Mouse (Mus musculus): Measurements from ENCODE around the gene Hilpda.

The Hilpda gene

DNA sequence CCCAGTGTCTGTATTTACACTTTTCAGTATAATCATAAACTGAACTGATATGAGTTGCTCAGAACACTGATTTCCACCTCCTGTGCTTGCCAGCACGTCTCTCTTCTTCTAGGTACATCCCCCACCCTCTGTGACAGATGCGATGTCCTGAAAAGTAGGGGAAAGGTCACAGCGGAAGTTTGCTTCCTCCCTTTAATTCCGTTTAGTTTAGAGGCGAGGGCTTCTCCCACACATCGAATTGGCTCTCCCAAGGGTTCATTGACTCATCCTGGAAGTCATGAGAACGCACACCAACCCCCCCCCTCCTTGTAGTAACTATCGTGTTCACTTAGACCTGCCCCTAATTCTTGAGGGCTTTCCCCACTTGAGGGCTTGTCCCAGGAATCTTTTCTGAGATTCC lies 1.3 kb upstream of the Hilpda start:
- ATAC-seq (ENCODE audit: insufficient number of reproducible peaks, low FRiP score, low TSS enrichment) = no peak

DNA sequence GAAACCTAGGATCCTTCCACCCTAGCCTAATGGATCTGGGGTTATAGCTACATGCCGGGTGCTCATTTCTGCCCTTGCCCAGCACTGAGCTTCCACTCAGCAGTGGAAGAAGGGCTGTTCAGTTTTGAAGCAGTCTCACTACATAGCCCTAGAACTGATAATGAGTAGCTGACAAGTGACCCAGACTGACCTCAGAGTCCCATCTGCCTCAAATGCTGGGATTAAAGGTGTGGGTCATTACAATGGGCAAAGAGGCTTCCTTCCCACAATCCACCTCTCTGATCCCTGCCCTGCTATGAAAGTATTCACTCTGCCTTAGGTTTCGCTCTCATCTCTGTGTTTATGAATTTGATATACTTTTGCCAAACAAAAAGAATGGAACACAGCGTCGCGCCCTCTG lies 4.5 kb downstream of the Hilpda start:
- ATAC-seq (ENCODE audit: insufficient number of reproducible peaks, low FRiP score, low TSS enrichment) = no peak

DNA sequence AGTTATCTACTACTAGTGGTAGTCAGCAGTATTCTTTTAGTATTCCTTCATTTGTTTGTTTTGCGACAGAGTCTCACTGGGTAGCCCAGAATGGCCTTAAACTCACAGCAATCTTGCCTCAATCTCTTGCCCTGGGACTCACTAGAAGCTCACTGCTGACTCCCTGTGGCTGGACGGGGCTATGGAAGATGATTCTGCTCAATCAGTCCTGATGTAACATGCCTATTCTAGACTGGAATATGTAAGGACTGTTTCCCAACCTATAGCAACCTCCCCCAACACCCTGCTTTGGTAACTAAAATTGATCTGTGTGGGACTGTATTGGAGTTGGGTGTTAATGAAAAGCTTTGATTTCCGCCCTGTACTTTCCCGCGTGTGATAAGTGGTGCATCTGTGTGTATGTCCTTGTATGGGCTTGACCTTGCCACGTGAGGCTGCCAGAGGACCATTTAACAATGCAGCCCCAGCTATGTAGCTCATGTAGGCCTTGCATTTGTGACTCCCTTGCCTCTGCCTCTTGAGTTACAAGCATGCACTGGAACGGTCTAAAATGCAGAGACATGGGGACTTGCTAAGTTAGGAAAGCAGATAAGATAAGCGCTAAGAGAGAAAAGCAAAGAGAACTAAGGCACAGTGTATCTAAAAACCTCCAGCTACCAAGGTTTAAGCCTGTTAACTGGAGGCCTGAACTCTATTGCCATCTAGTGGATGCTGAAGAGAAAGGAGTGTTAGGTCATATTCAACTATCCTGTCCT lies 6.4 kb downstream of the Hilpda start:
- ATAC-seq (ENCODE audit: insufficient number of reproducible peaks, low FRiP score, low TSS enrichment) = peak; percentile 77

DNA sequence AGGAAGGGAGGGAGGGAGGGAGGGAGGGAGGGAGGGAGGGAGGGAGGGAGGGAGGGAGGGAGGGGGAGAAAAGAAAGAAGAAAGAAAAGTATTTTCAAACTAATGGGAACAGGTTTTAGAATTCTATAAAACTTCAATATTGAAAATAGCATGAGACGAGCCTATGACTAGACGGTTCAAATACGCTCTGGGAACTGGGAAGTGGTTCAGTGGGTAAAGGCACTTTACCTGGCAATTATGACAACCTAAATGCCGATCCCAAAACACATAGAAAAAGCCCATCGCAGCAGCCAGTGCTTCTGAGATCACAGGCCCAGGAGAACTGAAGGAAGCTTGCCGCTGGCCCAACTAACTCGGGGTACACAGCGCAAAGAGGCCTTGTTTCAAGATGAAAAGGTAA lies 7.0 kb downstream of the Hilpda start, which contains the start of gene Fam71f2:
Gene Fam71f2 (plus strand): TSS at position 301 of the 400 bp plus-strand sequence.
- no peak for ATAC-seq (ENCODE audit: insufficient number of reproducible peaks, low FRiP score, low TSS enrichment)

DNA sequence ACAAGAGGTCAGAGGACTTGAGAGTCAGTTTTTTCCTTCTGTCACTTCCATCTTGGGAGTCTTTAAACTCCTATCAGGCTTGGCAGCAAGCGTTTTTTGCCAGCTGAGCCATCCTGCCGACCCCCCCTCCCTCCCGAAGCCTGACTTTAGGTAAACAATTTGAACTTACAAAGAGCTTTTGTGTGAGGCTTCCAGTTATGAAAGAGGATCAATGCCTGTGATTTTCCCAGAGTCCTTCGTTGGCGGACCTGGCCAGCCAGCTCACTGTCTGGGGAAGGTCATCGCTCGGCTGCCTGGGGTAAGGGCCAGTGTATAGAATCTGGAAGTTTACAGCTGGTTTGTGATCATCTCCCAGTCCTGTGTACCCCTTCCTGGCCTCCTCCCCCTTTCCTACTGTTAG lies 8.4 kb downstream of the Hilpda start:
- ATAC-seq (ENCODE audit: insufficient number of reproducible peaks, low FRiP score, low TSS enrichment) = no peak

DNA sequence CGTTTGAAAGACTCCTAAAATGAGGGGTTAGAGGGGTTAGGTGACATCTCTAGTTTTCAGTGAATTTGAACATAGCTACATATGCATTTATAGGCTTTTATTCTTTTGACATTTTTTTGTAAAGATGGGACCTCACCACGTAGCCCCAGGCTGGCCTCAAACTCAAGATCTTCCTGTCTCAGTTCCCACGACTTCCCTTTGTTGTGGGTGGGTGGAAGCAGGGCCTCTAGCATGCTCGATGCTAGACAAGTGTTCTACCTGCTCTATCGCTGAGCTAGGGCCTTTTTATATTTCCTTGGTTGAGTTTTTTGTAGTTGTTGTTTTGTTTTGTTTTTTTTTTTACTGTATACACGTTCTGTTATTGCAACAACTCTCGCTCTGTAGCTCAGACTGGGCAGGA lies 14.6 kb downstream of the Hilpda start:
- no peak for ATAC-seq (ENCODE audit: insufficient number of reproducible peaks, low FRiP score, low TSS enrichment)

DNA sequence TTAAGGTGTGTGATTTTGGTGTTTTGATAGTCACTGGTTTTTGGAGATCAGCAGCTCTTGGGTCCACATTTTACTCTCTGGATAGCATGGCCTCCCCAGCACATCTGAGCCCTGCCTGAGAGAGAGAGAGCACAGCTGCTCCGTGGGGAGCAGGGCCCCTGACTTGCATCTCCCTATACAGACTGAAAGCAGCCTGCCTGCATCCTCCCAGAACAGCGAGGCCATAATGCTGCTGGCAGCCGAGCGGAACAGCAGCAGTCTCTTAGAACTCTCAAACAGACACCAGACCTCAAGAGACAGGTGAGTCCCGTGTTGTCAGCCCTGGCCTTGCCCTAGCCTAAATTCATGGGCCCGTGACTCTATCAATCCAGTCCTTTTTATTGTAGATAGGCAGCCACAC lies 15.2 kb downstream of the Hilpda start:
- no peak for ATAC-seq (ENCODE audit: insufficient number of reproducible peaks, low FRiP score, low TSS enrichment)

DNA sequence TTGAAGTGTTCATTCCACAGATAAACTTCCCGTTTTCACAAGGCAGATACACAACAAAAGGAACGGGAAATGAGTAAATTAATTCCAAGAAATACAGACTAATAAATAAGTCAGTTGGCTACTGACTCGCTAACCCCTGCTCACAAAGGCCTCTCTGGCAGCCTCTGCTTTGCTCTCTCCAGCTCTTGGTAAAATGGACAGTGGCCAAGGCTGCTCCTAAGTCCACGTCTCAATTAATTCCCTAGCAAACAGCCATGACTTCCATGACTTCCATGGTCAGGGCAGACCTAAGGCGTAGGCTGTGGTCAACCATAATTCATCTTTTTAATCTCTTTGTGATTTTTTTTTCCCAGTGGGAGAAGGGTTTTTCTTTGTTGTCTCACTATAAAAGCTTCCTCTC lies 15.7 kb downstream of the Hilpda start:
- no peak for ATAC-seq (ENCODE audit: insufficient number of reproducible peaks, low FRiP score, low TSS enrichment)

DNA sequence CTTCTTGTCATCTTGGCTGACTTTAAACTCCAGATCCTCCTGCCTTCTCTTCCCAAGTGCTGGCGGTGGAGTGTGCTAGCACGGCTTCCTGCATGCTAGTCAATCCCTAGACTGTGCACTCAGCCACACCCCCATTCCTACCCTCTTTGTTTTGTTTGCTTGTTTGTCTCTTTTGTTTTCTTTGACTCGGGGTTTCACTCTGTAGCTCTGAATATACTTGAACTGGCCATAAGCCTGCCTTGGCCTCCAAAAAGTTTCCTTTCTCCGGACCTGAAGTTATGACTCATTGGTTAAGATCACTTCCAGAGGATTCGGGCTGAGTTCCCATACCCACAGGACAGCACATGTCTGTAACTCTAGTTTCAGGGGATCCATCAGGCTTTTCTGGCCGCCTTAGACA lies 16.4 kb downstream of the Hilpda start:
- no peak for ATAC-seq (ENCODE audit: insufficient number of reproducible peaks, low FRiP score, low TSS enrichment)

DNA sequence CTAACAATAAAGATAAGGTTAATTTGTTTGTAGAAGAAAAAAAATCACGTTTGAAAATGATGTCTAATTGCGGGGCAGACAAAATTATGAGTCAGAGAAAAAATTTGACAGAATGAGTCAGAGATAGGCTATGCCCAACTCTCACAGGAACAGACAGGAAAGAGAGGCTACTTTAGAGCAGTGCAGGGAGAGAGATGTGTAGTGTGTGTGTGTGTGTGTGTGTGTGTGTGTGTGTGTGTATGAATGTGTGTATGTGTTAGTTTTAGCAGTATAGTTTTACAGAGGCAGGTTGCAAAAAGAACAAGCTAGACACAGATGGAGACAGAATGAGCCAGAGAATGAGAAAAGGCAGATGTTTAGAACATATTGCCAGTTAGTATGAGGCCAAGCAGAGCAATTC lies 26.8 kb downstream of the Hilpda start:
- ATAC-seq (ENCODE audit: insufficient number of reproducible peaks, low FRiP score, low TSS enrichment) = no peak

DNA sequence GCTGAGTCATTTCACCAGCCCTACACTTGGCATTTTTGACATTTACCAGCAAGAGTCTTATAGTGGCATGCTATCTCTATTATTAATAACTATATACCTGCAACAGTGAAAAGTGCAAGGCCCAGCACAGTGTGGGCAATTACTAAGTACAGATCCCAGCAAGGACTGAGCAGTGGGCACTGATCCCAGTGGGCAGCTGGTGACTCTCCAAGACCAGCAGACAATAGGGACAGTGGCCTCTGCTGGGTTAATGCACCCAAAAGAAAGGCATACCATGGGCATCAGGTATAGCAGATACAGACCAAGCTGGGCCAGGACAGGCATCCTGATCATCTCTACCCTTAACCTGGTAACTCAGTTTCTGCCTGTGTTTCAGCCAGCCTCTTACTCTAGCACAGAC lies 31.0 kb downstream of the Hilpda start:
- no peak for ATAC-seq (ENCODE audit: insufficient number of reproducible peaks, low FRiP score, low TSS enrichment)

DNA sequence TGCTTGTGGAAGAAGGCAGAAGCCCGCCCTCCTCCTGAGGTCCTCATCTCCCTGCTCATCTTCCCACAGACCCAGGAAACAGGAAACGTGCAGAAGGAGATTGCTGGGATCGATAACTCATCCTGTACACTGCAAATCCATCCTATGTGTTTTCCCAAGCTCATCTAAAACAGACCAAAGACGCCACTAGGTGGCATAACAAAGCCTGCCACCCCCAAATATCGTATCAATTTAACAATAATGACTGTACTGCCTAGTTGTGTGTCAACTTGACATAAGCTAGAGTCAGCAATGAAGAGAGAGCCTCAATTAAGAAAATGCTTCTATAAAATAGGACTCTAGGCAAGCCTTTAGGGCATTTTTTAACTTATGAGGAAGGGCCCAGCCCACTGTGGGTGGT lies 31.4 kb downstream of the Hilpda start:
- no peak for ATAC-seq (ENCODE audit: insufficient number of reproducible peaks, low FRiP score, low TSS enrichment)

DNA sequence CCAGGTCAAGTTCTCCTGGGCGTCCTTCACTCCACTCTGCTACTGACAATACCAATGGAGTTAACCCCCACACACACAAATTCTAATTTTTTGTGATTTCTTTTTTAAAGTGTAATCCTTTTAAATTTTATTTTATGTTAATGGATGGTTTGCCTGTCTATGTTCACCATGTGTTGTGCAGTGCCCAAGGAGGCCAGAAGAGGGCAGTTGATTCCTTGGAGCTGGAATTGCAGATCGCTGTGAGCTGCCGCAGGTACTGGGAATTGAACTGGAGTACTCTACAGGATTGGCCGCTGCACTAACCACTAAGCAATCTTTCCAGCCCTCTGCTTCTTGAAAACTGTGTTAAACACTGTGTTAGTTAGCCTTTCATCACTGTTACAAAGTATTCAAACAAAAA lies 33.2 kb downstream of the Hilpda start:
- no peak for ATAC-seq (ENCODE audit: insufficient number of reproducible peaks, low FRiP score, low TSS enrichment)

DNA sequence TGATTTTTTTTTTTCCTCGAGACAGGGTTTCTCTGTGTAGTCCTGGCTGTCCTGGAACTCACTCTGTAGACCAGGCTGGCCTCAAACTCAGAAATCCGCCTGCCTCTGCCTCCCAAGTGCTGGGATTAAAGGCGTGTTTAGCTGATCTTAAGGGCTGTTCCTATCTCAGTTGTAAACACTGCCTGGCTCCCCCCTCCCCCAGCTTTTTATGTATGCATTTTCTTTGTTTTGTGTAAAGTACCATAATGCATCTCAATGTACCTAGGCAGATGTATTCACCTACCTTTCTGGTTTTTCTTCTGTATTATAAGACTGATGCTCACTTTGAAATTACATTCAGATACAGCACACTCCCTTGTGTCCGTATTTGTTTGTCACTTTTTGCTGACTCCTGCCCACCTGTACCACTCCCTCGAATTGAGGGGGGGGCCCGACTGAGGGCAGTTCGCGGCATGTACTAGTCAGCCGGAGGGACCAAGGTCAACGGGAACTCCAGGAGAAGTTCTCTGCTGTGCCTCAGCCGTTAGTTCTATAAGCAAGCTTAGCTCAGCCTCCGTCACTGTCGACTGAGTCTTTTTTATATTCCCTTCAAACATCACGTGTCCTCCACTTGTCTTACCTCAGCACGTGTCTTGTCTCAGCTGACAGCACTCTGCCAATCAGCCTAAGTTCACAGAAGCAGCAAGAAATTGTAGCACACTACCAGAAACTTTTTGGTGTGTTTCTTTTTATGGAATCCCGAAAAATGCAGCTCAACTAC lies 36.7 kb downstream of the Hilpda start:
- ATAC-seq (ENCODE audit: insufficient number of reproducible peaks, low FRiP score, low TSS enrichment) = no peak

DNA sequence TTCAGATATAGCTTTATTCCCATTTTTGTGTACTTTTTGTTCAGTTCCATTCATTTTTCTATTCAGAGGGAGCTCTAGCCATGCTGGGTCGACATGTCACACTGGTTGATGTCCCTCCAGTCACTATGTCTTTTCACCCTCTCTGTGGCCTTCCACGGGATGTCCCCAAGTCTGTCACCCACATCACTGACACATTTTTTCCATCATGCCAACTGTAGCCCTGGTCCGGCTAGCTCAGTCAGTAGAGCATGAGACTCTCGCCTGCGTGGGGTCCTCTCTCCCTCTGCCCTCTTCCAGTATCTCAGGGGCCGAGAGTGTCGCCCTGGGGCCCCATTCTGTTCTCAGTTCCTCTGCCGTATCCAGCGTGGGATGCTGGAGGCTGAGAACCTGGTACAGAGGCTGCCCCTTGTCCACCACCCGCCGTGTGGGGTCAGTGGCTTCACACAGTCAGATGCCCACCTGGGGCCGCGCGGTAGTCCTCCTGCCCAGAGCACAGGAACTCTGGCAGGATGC lies 41.5 kb downstream of the Hilpda start:
- ATAC-seq (ENCODE audit: insufficient number of reproducible peaks, low FRiP score, low TSS enrichment) = no peak

DNA sequence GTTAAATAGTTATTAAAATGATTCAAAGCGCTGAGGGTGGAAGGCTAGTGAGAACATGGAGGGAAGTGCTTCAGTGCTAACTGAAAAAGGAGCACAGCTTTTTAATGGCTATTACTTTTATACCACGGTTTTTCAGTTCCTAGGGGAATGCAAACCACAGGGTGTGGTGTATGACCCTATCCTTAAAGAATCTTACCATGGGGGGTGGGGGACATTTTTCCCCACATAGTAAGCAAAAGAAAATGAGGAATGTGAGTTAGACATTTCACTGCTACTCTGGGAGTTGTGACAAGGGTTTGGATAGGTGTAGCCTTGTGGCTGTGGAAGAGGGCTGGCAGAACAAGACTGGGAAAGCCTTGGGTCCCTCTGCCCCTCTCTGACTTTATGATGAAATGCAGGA lies 45.0 kb downstream of the Hilpda start:
- ATAC-seq (ENCODE audit: insufficient number of reproducible peaks, low FRiP score, low TSS enrichment) = no peak

DNA sequence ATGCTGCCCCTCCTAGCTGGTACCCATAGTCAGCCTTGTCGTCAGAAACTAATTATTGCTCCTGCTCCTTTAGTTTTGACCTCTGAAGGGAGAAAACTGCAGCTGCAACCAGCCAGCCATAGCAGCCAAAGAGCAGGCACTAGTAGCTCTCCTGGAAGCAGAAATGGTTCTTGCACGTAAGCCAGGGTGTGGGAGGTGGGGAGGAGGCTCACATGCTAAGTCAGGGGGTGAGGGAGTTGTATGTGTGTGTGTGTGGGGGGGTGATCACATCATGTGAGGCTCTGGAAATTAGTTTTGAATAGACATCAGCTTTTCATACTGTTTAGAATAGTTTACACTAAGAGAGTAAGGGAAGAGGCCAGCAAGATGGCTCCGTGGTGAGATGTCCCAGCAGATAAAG lies 45.7 kb downstream of the Hilpda start:
- no peak for ATAC-seq (ENCODE audit: insufficient number of reproducible peaks, low FRiP score, low TSS enrichment)

DNA sequence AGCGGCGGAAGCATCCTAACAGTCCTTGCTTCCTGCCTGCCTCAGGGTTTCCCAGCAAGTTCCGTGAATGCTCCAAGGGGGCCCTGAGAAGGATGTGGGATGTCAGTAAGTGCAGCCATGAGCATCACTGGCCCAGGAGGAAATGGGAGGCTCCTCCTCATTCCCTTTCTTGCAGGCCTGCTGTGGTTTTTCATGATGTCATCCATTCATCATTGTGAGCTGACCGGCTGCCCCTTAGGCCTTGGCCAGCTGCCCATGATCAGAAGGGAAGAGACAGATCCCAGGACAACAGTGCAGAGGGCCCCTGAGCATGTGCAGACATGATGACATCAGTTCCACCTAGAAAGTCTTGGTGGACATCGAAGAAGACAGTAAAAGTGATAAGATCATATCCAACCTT lies 46.6 kb downstream of the Hilpda start, which contains the start of gene Fam71f1:
Gene Fam71f1 (plus strand): TSS at position 262 of the 400 bp plus-strand sequence.
- ATAC-seq (ENCODE audit: insufficient number of reproducible peaks, low FRiP score, low TSS enrichment) = no peak

DNA sequence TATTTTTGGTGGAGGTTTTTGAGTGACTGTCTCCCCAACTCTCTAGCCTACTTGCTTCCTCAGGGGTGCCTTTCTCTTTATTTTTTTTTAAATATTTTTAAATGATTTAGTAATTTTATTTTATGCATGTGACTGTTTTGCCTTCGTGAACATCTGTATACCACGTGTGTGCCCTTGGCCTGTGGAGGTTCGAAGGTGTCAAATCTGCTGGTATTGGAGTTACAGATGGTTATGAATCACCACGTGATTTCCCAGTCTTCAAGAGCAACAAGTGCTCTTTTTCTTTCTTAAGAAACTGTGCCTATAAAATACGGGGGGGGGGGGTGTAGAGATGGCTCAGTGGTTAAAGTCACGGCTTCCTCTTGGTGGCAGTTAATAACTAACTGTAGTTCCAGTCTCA lies 49.3 kb downstream of the Hilpda start:
- ATAC-seq (ENCODE audit: insufficient number of reproducible peaks, low FRiP score, low TSS enrichment) = no peak

DNA sequence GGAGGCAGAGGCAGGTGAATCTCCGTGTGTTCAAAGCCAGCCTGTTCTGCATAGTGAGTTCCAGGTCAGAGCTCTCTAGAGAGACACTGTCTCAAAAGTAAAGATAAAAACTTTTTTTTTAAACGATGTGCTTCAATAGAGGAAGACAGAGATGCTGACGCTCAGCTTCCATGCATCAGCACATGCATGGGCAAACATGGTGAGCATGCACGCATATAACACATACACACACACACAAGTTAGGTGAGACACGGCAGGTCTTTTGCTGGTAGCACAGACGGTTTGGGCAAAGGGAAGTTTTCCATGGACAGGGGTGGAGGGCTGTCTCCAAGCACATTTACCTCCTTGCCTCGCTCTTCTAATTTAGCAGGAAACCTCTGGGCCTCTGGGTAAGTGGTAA lies 49.9 kb downstream of the Hilpda start:
- ATAC-seq (ENCODE audit: insufficient number of reproducible peaks, low FRiP score, low TSS enrichment) = no peak

DNA sequence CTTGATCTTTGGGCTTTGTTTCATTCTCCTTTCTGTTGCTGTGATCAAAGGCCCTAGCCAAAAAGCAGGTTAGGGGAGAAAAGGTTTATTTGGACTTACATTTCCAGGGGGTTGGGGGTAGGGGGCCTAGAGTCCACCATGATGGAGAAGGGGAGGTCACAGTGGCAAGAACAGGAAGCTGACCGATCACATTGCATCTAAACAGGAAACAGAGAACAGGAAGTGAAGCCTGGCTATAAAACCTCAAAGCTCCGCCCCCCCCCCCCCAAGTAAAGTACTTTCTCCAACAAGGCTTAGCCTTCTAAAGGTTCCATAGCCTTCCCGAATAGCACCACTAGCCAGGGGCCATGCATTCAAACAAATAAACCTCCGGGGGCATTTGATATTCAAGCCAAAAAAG lies 50.4 kb downstream of the Hilpda start:
- no peak for ATAC-seq (ENCODE audit: insufficient number of reproducible peaks, low FRiP score, low TSS enrichment)
